Mouse (Mus musculus) c-Kit-positive CD71-positive TER-119-positive erythroid progenitor cells, embryonic 14.5 days (primary cell): ENCODE measurements around the gene Olfr1321.

ENCODE experiments used
- DNase-seq: peaks from one replicate; pipeline ENCODE4 v3.0.0-alpha.2; 2013; ENCODE audit warnings: low spot score

Gene Olfr1321

DNA sequence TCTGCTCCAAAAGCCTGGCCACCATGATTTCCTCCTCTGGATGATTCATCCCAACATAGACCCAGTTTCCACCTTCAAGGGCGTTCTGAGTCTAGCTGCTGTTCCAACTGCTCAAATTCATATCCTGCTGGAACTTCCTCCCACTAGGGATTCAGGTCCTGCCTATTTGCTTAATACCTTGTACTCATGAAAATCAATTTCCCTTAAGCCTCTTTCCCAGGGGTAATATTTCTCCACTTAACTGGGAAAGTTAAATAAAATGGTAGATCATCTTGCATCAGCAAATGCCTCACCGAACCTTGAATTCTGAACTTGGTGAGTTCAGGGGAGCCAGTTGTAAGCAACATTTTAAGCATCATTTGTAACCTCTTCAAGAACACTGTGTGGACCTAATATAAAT is at the start of gene Olfr1321:
Gene Olfr1321 (minus strand): TSS at position 101 of the 400 bp plus-strand sequence.
- DNase-seq, result no peak

DNA sequence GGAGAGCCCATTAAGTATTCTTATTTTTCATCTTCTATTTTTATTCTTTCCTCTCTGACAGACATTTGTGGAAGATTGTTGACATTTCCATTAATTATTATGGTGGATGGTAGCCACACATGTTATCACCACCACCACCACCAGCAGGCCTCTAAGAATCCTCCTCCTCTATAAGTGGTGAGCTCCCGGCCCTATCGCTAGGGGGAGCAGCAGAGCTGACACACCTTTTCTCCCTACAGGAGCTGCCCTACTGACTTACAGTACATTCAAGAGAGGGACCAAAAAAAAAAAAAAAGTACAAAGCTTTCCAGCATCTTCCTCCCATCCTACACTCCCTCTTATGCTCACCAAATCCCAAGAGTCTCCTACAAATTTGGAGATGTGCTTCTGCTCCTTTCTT is 36.0 kb upstream of the Olfr1321 start:
- DNase-seq, result no peak

DNA sequence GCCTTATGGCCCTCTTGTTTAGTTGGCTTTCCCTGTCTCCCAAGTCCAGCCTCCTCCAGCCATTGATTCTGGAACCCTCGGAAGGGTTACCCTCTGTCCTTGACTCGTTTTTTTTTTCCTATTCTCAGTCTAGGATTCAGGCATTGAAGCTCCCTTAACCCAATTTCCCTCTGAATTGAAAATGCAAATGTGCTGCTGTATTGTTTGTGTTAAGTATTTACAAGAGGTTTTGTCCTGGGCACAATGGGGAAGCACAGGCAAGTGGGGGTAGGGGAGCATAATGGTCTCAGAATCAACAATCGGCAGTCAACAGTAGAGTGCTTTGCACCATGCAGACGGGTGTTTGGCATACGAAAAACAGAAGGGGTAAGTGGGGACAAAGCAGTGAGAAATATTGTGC is 10.3 kb upstream of the Olfr1321 start:
- no peak for DNase-seq
